Mouse (Mus musculus) lung, adult 2 months (tissue): Measurements from ENCODE around the gene Exoc7.

Experiments used
- CTCF ChIP-seq: fragments of 200-500 bp; IDR thresholded peaks from 2 replicates; pipeline ENCODE4 v1.5.1; 2011; ENCODE audit warnings: mild to moderate bottlenecking, low read length, control low read depth; ENCODE audit not compliant: insufficient read depth
- POLR2A ChIP-seq: fragments of 200-500 bp; IDR thresholded peaks from 2 replicates; pipeline ENCODE4 v1.6.1; 2011; ENCODE audit warnings: low read depth, mild to moderate bottlenecking, control low read depth, low read length, borderline replicate concordance; ENCODE audit errors: extremely low read depth

DNA sequence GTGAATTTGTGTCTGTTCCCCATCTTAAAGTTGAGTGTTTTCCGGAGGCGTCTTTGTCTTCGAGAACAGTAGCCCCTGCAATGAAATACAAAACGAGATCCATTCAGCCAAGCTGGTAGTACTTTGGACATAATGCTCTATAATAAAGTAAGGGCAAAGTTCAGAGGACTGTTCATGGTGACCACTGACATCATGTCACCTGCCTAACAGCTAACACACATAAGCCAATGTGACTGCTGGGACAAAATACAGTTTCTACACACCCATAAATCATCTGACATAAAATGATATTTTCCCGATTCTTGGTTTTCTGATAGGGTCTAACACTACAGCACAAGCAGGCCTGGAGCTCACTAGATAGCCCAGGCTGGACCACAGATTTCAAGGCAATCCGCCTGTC, 38.7 kb downstream of the Exoc7 start:
- TF ChIP-seq CTCF (no peak), POLR2A (no peak)
